Mouse (Mus musculus) mouse trophoblast stem cell (cell line): ENCODE results near the gene Ybx3.

Experiments used
- in situ Hi-C, 2 experiments: fragments of 300-500 bp; cut with MseI, MboI; formaldehyde crosslinking; loops; 2 replicates in 1 of 2; 3 replicates in 1 of 2; pipeline ENCODE4 v1.15.1; 2025

Ybx3 gene

DNA sequence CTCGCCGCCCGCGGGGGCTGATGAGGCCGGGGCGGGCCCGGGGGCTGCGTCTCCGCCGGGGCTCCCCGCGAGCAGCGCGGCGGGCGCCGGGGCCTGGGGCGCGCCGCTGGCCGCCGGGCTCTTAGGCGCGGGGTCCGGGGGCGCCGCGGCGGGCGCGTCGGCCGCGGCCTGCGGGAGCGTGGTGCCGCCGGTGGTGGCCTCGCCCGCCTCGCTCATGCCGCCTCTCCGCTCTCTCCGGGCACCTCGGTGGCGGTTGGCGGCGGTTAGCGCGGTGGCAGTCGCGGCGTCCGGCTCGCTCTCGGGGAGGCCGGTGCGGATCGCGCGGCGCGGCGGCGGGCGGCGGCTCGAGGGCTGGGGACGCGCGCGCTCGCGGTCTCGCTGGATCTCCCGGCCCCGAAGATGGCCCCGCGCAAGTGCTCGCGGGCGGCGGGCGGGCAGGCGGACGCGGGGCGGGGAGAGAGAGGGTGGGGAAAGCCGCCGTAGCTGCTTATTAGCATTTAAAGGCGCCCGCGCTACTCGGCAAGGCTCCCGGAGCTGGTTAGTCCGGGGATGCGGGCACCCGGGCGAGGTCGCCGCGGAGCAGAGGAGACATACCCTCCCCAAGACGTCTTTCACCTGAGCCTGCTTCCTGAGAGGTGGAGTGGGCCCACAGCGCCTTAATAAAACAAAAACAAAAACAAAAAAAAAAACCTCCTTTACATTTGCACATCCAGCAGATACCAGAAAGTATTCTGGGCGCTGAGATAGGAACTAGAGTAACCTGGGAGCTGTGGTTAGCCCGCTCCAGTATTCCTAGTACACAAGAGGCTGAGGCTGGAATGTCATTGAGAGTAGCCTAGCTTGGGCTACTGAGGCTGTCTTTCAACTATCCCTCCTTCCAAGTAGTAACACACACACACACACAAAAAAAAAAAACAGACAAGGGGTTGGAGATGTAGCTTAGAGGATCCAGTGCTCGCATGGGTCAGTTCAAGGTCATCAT is at the start of gene Ybx3:
Gene Ybx3 (minus strand): TSS at position 437 of the 982 bp plus-strand sequence.
- in situ Hi-C loops: no loop called here

DNA sequence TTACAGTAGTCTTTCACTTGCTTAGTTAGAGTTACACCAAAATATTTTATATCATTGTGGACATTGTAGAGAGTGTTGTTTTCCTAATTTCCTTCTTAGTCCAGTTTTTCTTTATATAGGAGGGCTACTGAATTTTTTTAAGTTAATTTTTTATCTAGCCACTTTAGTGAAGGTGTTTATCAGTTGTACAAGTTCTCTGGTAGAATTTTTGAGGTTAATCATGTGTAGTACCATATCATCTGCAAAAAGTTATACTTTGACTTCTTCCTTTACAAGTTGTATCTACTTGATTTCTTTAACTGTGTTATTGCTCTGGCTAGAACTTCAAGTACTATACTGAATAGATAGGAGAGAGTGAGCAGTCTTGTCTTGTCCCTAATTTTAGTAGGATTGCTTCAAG is 48.4 kb upstream of the Ybx3 start:
- in situ Hi-C loops: no loop called here

DNA sequence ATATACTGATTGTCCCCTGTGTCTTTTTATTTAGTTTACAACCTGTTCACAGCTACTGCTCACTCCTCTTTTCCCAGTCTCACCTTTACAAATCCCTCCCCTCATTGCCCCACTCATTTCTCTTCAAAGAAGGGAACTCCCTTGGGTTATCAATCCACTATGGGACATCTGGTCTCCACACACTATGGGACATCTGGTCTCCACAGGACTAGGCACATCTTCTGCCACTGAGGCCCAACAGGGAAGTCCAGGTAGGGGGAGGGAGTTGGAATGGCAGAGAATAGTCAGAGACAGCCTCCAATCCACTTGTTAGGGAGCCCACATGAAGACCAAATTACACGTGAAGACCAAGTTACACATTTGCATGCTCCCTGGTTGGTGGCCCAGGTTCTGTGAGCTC is 45.8 kb upstream of the Ybx3 start:
- in situ Hi-C loops: no loop called here

DNA sequence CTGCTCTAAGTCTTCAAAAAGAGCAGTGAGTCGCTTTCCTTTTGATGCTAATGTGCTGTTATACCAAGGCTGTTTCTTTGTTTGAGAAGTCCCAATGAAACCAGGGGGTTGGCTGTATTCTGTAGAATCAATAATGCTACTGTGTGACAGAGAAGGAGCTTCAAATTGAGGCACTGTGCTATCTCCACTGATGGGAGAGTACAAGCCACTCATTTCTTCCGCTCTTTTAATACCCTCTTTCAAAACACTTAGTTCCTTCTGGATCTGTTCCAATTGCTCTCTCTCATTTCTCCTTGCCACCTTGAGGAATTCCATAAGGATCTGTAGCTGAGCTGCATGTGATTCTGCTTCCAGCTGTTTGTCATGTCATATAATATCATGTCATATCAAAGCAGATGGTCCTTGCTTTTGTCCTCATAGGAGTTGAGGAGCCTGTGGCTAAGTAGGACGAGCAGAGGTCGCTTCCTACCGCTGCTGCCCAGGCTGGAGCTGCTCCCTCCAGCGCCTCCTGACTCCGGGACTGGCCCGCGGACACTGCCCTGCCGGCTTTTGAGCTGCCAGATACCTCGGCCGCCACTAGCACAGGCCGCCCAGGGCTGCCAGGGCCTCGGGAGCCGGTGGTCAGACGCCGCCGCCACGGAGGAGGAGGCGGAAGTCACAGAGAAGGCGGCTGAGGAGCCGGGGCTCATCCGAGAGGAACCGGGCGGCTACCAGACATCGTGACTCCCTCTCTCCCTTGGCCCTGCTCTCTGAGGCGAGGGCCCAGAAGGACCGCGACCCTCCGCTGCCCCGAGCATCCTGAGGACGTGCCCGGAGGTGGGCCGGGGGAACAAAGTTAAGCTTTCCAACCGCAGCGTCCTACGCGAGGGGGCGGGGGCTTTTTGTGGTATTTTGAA is 45.1 kb upstream of the Ybx3 start:
- in situ Hi-C loops: no loop called here

DNA sequence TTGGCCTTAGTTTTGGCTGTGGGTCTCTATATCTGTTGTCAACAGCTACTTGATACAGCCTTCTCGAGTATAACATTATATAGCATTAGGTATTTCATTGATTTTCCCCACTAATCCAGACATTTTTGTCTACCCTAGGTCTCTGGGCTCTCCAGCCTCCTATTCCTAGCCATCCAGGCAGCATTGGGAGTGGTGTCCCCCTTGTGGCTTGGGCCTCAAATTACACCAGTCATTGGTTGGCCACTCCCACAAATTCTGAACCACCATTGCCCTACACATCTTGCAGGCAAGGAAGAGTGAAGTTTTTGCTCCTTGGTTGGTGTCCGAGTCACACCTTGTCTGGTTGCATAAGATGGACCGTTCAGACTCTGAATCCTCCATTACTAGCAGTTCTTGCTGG is 33.3 kb upstream of the Ybx3 start:
- in situ Hi-C loops: no loop called here

DNA sequence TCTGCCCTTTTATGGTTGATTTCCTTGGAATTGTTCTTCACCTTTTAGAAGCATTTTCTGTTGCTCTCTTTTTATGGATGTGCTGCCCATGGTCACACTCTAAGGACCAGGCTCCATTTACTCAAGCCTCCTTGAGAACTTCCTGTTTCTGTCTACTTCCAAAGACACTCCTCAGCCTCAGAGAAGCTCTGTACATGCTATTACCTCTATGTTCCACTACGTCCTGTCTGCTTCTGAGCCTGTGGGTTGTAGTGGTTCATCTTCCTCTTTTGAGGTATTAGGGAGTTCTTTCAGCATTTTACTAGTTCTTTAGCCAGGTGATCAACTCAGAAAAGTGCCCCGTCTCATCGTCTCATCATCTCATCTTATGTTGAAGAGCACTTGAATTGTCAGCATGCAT is 31.3 kb upstream of the Ybx3 start:
- in situ Hi-C loops: no loop called here

DNA sequence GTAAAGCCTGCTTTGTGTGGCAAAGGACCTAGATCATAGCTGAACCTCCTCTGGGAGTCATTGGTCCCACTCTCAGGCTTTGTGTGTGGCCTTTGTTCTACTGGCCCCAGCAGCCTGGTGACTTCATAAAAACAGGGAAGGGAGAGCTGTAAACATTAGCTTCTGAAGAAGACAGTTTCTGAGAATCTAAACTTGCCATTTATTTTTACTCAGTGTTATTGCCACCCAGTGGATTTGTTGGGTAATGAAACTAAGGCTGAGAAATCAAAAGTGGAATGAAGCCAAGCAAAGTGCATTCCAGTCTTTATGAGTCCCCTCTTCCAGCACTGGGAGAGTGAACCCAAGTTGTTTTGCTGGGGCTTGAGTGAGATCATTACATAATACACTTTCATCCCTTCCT is 30.5 kb upstream of the Ybx3 start:
- in situ Hi-C loops: no loop called here

DNA sequence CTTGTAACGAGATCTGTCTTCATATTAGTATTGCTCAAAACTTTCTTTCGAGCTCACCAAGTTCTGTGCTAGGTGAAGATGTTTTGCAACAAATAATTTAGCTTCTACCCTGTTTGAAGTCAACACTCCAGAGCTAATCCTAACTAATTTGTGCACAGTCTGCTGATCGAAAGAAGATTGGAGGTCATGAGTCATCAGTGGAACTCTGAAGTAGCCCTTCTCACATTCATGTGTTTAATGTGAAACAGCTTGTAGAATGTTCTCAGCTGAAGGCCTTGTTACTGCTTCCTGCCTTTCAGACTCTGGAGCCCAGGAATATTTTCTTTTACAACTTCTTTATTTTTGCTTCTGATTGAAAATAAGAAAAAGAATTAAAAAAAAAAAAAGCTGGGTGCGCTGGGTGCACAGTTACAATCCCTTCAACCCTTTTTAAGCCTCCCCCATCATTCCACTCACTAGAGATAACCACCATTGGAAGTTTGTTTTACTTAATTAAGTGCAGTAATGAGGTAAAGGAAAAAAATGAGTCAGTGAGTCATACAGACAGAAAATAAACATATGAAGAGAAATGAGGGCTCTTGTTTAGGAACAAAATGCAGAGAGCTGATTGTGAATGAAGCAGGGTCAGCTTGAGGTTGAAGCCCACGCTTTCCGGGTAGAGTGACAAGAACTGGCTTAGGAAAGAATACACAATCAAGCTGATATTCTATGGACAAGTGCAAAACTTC is 23.0 kb upstream of the Ybx3 start:
- in situ Hi-C loops: no loop called here

DNA sequence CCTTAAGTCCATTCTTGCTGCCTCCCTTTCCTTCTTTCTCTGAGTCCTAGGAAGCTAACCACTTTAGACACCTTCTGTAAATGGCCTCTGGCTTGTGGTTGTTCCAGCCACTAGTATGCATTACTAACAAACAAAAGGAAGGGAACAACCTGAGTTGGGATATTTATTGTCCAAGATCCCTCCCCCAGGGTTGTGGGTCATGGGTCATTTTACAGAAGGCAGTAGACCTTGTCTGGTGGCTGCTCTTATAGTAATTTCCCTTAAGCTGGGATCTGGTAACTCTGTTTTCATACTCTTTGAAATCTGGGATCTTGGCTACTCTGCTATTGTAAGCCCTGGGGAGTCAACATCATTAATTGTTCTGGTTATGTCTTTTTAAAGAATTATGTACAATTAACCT is 18.7 kb upstream of the Ybx3 start:
- in situ Hi-C loops: no loop called here

DNA sequence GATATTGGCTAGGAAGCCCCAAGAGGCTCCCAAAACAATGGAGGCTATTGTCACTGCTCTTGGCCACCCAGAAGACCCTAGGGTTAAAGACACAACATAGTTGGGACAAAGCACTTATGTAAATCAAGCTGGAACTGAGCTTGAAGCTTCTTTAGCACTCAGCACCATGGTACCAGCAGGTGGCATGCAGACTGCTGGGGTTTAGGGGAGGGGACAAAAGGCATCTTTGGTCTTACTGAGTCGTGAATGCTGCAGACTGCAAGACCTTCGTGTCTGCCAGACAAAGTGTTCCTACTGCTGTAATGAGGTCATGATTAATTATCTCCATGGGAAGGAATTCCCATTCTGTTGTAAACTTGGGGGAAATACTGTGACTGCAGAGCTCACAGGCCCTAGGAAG is 17.6 kb upstream of the Ybx3 start:
- in situ Hi-C loops: no loop called here

DNA sequence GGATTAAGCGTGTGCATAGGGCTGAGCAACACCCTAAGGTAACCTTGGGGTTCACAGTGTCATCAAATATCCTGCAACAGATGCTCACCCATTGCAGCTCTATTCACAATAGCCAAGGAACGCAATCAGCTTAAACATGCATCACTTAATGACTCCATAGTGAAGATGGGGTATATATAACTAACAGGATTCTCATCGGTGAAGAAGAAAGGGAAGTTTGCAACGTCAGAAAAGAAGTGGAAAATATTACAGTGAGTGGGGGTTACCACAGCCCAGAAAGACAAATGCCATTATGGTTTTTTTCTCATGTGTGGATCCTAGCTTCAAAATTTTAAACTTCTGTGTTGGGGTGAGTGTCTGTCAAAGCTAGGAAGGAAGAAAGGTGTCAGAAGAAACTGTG is 16.9 kb upstream of the Ybx3 start:
- in situ Hi-C loops: no loop called here

DNA sequence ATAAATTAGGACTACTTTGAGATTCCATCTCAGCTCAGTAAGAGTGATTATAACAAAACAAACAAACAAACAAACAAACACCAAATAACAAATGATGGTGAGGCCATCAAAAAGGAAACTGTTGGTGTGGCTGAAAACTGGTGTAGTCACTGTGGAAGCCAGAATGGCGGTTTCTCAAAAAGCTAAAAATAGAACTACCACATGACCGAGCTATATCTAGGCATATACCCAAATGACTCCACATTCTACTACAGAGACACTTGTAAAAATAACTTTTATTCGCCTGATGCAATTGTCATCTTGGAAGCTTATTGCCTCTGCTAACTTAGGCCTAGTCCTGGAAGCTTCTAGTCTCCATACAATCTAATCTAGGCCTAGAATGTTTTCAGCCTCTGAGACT is 16.0 kb upstream of the Ybx3 start:
- in situ Hi-C loops: no loop called here

DNA sequence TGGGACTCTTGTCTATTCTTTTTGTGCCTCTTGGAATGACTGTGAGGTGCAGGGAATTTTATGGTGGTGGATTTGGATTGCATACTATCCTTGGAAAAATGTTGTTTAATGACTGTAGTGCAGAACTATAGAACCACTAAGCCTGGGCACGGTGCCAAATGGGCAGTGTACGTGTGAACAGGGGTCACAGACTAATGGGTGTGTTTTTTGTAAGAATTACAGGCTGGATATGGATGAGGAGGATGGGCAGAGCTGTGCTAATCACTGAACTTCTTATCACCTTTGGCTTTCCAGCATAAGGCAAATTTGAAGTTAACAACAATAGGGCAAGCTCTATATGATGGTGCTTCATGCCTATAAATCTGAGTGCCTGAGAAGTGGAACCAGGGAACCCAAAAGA is 14.8 kb upstream of the Ybx3 start:
- in situ Hi-C loops: no loop called here

DNA sequence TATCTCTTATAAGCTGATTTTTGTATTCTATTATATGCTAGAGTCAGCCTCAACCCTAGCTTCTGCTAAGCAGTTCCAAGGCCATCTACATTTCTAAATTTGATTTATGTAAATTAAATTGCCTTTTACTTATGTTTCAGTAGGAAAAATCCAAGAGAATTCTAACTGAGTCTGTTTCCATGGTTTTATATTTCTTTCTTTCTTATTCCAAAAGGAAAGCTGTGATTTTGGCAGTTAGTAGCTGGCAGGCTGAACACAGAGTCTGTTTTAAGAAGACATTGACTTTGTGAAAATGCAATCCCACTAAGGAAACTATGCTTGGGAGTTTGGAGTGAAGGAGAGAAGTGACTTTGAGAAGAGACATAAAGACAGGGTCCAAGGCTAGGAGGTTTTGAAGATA is 14.3 kb upstream of the Ybx3 start:
- in situ Hi-C loops: no loop called here

DNA sequence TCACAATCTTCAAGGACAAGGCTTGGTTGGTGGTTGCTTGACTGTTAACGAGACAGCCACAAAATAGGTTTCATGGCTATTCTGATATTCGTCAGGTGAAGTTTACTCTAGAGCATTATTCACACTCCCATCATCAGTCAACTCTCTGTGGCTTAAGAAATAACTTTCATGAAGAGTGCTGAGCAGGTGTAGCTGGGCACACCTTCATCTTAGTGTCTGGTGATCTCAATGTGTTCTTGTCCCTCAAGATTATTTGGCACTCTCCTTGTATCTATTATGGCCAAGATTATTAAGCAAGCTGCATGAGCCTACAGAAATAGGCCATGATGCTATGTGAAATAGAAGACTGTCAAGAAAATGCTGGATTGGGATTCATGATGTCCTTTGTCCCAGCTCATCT is 13.0 kb upstream of the Ybx3 start:
- in situ Hi-C loops: no loop called here

DNA sequence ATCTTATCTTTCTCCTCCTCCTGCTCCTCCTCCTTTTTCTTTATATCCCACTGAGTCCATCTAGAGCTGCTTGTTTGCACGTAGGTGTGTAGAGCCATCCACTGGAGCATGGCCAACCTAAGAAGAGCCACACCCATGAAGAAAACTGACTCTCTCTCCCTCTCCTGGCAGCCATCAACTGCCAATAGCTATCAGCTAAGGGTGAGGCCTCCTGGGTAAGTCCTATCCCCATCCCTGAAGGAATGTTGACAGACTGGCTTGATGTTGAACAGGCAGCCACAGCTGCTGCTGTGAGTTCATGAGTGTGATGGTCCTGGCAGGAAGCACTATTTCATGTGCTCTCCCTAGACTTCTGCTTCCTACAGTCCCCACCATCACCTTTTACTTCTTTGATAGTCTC is 8.4 kb upstream of the Ybx3 start:
- in situ Hi-C loops: no loop called here

DNA sequence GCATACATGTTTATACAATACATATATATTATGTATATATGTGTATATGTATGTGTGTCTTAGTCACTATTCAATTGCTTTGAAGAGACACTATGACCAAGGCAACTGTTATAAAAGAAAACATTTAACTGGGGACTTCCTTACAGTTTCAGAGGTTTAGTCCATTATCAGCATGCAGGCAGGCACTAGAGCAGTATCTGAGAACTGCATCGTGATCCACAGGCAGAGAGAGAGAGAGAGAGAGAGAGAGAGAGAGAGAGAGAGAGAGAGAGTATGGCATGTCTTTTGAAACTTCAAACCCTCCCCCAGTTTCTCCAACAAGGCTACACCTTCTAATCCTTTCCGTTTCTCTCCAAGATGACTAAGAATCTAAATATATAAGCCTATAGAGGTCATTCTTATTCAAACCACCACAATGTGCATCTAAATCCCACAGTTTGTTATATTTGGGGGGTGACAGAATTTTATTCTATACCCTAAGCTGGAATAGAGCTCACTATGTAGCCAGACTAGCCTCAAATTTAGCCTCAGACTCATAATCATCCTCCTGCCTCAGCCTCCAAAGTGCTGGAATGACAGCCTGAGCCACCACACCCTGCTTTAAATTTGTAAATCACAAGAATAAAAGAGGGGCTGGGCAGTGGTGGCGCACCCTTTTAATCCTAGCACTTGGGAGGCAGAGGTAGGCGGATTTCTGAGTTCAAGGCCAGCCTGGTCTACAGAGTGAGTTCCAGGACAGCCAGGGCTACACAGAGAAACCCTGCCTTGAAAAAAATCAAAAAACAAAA is 5.8 kb upstream of the Ybx3 start:
- in situ Hi-C loops: no loop called here

DNA sequence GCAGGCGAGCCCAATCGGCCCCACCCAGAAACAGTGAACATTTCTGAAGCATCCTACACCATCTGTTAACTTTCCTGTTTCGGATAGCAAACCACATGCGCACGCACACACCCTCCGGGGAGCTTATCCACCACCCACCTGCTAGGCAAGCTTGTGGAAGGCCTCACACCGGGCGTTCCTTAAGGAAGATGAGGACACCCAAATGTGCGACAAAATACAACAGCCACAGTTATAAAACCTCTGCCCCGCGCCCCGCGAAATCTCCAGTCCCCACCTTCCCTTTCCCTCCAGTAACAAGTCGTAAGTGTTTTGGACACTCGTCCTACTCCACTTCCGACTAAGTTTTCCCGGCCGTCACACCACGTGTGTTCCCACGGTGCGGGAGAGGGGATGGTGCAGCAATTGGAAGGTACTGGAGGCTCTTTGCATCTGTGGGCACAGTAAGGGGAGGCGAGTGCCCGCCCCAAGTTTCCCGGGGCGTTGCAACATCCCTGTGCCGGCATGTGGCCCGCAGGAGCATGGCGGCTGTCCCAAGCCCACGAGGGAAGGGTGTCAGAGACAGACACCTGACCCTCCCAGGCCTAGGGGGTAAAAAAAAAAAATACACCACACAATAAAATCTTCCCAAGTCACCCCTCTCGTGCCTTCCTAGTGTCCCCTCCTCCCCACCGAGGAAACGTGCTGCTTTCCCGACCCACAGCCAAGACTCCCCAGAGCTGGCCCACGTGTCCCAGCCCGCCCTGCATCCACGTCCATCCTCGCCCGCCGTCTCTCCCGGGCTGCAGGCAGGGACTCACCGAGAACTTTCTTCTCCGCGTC is 846 bp downstream of the Ybx3 start:
- in situ Hi-C loops: no loop called here

DNA sequence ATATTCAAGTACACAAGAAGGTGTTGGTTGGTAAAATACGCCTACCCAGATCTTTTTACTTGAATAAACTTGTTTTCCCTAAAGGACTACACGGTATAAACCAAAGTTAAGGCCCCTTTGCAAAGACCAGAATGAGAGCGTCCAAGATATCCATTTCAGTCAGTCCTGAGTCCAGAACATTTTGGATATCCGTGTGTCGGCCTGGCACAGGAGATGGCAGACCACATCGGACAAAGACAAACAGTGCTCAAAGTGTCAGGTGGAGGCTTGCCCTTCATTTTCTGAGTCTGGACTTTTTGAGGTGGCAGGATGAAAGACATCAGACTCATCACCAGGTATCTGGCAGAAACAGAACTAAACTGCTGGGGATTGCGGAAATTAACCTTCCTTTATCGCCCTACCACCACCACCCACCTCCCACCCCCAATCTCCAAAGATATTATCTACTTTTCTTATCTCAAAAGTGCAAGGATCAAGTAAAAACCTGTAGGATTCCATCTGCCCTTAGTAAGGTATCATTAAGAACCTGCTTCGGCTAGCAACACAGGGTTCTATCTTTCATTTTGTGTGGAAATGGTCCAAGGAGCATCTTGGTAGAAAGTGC is 1.8 kb downstream of the Ybx3 start:
- in situ Hi-C loops: no loop called here

DNA sequence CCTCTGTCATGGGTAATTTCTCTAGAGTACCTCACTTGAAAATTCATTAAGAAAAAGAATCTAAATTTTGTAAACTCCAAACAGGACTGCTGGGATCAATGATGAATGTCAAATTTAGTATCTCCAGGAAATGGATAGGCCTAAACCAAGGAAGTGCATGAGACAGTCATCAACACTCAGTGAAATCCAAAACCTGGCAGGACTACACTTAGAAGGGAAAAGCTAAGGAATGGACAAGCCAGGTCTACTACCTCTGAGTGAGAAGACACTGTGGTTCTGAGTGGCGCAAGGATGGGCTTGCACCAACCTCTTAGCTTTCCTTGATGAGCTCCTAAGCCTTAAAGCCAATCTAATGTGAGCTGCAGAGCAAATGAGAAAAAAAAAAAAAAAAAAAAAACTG is 2.8 kb downstream of the Ybx3 start:
- in situ Hi-C loops: no loop called here
